Mouse (Mus musculus): ENCODE measurements around the gene Efemp2.

Gene Efemp2

GRCm38 (mm10) chr19:5455037-5455436, 18.7 kb upstream of the Efemp2 start:
- DNase-seq, result no peak

GRCm38 (mm10) chr19:5455568-5455967, 18.2 kb upstream of the Efemp2 start:
- no peak for DNase-seq

DNA sequence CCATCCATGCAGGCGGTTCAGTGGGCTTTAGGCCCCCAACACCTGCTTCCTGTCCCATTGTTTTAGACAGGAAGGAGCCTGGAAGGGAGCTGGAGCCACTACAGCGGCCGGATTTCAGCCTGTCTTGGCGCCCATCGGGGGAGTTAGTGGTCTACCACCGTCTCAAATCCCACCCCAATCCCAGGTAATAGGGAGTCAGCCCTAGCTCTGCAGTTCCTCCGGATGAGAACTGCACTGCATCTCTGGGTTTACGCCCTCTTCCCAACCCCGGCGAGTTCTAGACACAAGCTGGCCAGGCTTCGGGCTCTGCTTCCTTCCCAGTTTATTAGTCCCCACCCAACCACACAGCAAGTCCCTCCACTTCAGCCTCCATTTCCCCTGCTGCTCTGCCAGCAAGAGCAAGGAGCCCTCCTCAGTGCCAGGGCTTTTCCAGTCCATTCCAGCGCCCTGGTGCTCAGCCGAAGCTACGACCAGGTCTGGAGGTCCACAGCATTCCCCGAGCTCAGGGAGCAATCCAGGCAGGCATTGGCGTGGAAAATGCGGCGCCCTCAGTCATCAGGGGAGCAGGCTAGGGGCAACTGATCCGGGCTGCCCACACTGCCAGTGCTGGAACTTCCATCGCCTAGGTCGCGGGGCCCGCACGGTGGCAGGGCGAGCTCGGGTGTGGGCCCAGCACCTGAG, 17.4 kb upstream of the Efemp2 start:
- DNase-seq, result no peak

DNA sequence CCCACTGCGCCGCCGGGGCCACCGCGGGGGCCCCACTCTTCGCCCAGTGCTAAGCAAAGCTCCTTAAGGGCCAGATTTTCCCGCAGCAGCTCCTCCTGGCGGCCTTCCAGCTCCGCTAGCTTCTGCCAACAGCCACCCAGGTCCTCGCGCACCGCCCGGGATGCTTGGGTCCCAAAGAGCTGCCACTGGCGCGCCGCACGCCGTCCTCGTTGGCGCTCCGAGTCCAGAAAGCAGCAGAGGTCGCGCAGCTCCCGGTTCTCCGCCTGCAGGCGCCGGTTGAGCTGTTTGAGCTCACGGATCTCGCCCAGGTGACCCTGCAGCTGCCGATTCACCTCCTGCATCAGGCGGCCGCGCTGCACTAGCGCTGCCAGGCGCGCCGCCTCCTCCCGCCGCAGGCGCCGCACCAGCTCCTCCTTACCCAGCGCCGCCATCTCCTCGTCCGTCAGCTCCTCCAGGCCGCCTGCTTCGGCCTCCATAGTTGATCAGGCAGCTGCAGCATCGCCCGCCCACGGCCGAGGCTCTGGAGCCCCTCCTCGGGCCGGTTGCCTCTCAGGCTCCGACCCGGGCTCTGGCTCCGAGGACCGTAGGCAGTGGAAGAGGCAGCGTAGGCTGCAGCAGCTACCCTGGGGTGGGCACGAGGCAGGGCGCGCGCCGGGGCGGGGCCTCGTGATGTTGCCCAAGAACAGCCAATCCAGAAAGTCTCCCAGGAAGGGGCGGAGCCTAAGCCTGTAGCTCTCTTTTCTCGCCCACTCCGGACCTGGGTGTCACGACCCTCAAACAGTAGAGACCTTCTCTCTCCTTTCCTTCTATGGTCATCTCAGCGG, 16.6 kb upstream of the Efemp2 start:
- DNase-seq, result peak; percentile 87 to 95

DNA sequence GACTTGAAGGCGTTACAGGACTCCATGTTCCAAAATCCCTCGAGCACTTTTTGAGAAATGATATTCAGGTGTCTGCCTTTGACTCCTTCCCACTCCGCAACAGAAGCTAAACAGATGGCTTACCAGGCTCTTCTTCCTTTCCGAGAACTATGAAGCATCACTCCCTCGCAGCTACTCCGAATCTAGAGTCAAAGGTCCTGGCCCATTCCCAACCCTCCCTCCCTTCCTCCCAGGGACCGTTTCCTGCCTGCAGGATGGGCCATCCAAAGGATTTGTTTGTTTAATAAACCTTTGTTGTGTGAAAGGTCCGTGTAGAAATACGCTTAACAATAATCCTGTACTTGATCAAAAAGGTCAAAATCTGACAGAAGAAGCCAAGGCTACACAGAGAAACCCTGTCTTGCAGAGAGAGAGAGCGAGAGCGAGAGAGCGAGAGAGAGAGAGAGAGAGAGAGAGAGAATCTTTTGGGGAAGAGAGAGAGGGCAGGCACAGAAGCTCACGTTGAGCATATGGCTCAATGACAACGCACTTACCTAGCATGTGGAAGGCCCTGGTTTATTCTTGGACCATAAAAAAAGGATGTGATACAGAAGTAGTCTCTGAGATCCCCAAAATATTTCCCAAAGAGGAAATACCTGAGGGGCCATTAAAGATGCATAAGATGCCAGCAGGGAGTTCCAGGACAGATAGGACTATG, 15.9 kb upstream of the Efemp2 start, which contains the start of gene Ccdc85b:
Gene Ccdc85b, minus strand, starts transcription at position 149 of the 697 bp plus-strand sequence.
- no peak for DNase-seq

DNA sequence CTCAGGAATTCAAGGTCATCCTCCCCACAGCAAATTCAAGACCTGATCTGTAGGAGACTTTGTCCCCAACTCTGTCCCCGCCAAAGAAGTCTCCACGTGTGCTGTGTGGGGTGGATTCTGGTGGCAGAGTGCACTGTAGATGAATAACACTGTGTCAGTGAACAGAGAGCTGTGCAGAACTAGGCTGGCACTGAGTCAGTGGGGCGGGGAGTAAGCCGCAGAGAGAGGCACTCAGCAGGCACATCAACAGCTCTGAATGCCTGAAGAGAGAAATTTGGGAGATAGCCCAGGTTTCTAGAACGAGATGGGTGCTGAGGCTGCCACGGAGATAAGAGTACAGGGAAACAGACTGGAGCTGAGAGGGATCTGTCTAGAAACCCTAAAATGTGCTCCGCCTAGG, 14.7 kb upstream of the Efemp2 start:
- DNase-seq, result no peak

DNA sequence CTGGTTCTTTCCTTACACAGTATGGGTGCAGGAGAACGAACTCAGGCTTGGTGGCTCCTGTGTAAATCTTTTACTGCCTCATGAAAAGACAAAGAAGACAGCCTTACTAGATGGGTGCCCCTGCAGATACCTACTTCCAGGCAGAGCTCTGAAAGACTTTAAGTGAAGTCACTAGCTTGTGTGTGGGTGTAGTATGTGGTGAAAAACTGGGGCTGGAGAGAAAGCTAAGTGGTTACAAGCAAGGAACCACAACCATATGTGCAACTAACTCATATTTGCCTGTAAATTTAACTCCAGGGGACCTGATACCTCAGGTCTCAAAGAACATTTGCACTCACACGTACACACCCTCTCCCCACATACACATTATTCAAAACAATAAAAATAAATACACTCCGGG, 13.9 kb upstream of the Efemp2 start:
- DNase-seq, result no peak

GRCm38 (mm10) chr19:5460465-5460911, 13.3 kb upstream of the Efemp2 start, which contains the start of gene Fibp:
TSS of gene Fibp (plus strand) at chr19:5460615.
- peak; percentile 68 to 83 for DNase-seq

DNA sequence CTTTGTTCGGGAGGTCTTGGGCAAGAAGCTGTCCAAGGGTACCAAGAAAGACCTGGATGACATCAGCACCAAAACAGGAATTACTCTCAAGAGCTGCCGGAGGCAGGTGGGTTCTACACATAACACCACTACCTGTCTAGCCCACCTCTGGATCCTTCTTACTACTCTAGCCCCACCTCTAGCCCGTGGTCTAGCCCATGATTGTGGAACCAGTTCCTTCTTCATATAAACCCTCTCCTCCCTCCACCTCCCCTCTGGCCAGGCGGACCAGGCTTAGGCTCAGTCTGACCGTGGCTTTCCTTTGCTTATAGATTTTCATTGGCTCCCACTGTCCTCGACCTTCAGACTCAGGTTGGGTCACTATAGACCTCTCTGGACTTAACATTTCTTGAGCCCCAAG, 12.3 kb upstream of the Efemp2 start:
- no peak for DNase-seq

DNA sequence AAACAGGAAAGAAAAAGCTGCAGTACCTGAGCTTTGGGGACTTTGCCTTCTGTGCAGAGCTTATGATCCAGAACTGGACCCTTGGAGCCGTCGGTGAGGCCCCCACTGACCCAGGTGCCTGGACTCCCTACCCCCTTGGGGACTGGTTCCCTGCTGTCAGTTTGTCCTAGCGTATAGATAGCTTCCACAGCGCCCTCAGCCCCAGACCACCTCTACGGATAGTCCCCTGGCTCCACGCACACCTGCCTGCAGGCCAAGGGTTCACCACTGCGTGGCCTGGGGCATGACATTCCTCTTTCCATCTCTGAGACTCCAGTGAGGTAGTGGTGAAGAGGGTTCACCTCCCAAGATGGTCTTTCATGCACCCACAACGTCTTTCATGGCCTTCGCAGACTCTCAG, 10.5 kb upstream of the Efemp2 start:
- DNase-seq, result peak in 1 of 2 experiments; percentile 7

DNA sequence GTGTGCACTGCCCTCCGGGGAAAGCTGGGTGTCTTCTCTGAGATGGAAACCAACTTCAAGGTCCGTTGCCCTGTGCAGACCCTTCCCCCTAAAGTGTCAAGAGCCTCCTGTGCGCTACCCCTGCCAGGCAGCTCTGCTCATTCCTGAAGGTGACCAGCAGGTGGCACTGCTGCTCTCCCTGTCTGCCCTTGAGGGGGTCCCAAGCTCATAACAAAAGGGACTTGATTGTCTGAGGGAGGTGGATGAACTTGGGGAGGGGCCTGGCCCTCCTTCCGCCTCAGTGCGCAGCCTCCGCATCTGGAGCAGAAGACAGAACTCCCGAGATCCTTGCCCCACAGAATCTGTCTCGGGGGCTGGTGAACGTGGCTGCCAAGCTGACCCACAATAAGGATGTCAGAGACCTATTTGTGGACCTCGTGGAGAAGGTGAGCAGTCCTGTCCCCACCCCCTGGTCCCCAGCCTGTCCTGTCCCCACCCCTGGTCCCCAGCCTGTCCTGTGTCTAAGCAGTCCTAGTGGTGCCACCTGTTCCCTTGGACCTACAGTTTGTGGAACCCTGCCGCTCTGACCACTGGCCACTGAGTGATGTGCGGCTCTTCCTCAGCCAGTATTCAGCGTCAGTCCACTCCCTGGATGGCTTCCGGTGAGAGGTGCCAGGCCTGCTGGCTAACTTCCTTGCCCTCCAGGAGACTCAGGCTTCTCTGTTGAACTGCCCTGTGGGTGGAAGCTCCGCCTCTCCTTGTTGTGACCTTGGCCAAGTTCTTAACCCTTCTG, 9.8 kb upstream of the Efemp2 start:
- peak; percentile 23 to 58 for DNase-seq

GRCm38 (mm10) chr19:5465037-5465436, 8.7 kb upstream of the Efemp2 start:
- peak in 1 of 2 experiments; percentile 3 for DNase-seq

GRCm38 (mm10) chr19:5466916-5467500, 6.7 kb upstream of the Efemp2 start:
- DNase-seq, result no peak

- DNase-seq, result no peak
These were observed 5.4 kb upstream of the Efemp2 start, which contains the start of gene Ctsw for GRCm38 (mm10) chr19:5468374-5468773. TSS of gene Ctsw (minus strand) at chr19:5468507.

DNA sequence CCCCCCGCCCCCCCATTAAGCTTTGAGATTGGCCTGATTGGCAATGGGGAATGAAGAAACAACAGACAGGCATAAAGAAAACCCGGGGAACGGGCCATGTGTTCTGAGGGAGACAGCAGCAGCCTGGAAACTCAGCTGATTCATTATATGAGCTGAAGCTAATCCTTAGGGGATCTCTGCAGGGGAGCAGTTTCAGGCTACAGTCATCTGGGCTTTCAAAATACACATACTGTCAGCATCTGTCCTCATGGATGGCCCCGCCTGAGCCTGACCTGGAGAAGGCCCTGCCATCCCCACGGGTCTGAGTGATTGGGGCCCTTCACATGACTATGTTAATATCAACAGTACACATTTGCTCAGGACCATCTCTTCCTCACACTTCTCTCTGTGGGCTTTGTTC, 1.9 kb upstream of the Efemp2 start:
- no peak for DNase-seq

GRCm38 (mm10) chr19:5472857-5473256, 897 bp upstream of the Efemp2 start:
- DNase-seq, result no peak

- DNase-seq, result no peak
These were observed 721 bp downstream of the Efemp2 start for GRCm38 (mm10) chr19:5474281-5475068.

DNA sequence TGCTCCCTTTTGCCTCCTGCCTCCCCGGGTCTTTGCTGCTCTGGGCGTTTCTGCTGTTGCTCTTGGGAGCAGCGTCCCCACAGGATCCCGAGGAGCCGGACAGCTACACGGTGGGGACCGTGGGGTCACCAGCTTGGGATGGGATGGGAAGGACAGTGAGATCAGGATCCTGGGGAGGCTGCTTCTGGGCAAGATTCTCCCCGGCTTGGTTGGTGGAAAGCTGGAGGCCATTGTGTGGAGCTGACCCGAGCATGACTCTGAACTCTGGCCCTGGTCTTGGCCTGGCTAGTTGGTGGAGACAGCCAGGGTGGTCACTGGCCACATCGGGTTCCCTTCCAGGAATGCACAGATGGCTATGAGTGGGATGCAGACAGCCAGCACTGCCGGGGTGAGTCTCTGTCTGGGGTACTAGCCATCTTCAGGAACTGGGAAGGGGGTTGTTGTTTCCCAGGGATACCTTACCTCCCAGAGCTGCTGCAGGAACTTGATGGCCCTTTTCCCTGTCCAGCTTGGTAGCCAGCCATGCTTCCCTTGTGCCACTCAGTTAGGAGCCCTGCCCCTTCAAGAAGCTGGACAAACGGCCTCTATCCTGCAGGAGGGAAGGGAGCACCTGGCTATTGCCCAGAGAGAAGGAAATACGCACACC, 1.4 kb downstream of the Efemp2 start:
- DNase-seq, result no peak

GRCm38 (mm10) chr19:5477004-5477667, 3.4 kb downstream of the Efemp2 start:
- no peak for DNase-seq

- no peak for DNase-seq
These were observed 4.0 kb downstream of the Efemp2 start for GRCm38 (mm10) chr19:5477668-5478300.

Data from spleen, adult 18-20 months (tissue).